Mouse (Mus musculus): ENCODE data around the gene Prkg1.

- no peak for TF ChIP-seq POLR2A (IDR thresholded peaks at IDR 0.05; ENCODE audit: low read depth, low read length)
- no peak for TF ChIP-seq CTCF (IDR thresholded peaks at IDR 0.05; ENCODE audit: borderline replicate concordance, insufficient read depth, low read length)
These were observed 938.7 kb downstream of the Prkg1 start for GRCm38 (mm10) chr19:30826106-30826505.
